Mouse (Mus musculus) hindbrain, embryonic 15.5 days (tissue): Measurements from ENCODE around the gene Tcf7. TPM values are rescaled to one million over a fixed set of nuclear protein-coding genes. Genes with fewer than 3 reads are reported as not detected.

Experiments used
- ATAC-seq: fragments of 200-750 bp; cut with Nextera tagmentation; 2 replicates; pipeline ENCODE4 v1.8.0; 2017; ENCODE audit warnings: low read depth, moderate number of reproducible peaks, moderate TSS enrichment; ENCODE audit not compliant: low FRiP score
- H3K27ac ChIP-seq: fragments of 300-500 bp; sonication (generic); replicated peaks from 2 replicates; pipeline ENCODE4 v1.5.1; 2015; ENCODE audit warnings: mild to moderate bottlenecking, inconsistent platforms
- H3K27me3 ChIP-seq: fragments of 300-500 bp; sonication (generic); 2 replicates; pipeline ENCODE4 v1.6.1; 2015; ENCODE audit warnings: control low read depth, inconsistent platforms
- H3K36me3 ChIP-seq: fragments of 300-500 bp; sonication (generic); 2 replicates; pipeline ENCODE4 v1.6.1; 2015; ENCODE audit warnings: control low read depth, inconsistent platforms
- H3K4me1 ChIP-seq: fragments of 300-500 bp; sonication (generic); replicated peaks from 2 replicates; pipeline ENCODE4 v1.6.1; 2015; ENCODE audit warnings: control low read depth, inconsistent platforms
- H3K4me2 ChIP-seq: fragments of 300-500 bp; sonication (generic); 2 replicates; pipeline ENCODE4 v1.6.1; 2015; ENCODE audit warnings: moderate library complexity, mild to moderate bottlenecking, inconsistent platforms
- H3K4me3 ChIP-seq: fragments of 300-500 bp; sonication (generic); 2 replicates; pipeline ENCODE4 v1.5.1; 2015; ENCODE audit warnings: mild to moderate bottlenecking, inconsistent platforms
- H3K9ac ChIP-seq: fragments of 300-500 bp; sonication (generic); 2 replicates; pipeline ENCODE4 v1.6.1; 2015; ENCODE audit warnings: inconsistent platforms
- H3K9me3 ChIP-seq: fragments of 300-500 bp; sonication (generic); 2 replicates; pipeline ENCODE4 v1.6.1; 2016; ENCODE audit warnings: control low read depth, inconsistent platforms
- WGBS: fragments of 180-500 bp; shearing (Covaris S2); methylation state at CpG from one replicate; pipeline ENCODE4 v1.1.7; 2015; 5-methylcytosine and 5-hydroxymethylcytosine counted together
- polyA plus RNA-seq: library from polyadenylated mRNA; unstranded; fragments of >200 nt; fragmentation: Nextera tagmentation; extraction: Ambion mirVana; gene quantifications from 2 replicates; pipeline ENCODE4 v1.2.1, GENCODE M21; 2015

Gene Tcf7
- polyA plus RNA-seq, 1 experiment from 2014 or later: 5.8 TPM

DNA sequence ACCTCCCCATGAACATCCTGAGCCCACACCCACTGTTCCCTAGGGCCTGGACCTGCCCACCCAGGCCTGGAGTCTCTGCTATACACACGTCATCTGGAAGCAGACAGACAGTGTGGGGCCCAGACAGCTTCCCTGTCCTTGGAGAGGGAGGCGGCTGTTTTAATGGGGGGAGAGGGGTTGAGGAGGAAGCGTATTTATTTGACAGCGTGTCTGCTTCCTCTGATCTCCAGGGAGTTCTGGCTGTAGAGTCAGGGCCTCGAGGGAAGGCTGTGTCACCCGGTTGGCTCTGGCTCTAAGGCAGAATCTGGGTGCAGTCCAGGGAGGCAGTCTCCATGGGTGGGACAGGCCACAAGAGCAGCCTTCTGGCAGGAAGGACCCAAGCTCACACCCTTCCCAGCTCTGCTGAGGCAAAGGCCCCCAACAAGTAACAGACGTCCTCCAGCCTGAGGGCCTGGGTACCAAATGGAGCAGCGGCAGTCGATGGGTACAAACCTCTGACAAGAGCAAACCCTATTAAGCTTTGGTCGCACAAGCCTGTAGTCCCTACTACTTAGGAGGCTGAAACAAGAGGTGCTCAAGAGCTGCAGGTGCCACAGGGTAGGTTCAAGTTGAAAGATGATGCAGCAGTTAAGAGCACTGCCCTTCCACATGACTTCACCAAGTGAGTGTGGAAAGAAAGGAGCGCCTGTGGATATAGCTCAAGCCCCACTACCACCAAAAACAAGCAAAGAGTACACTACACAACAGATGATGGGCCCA lies 9.5 kb downstream of the Tcf7 start:
- H3K4me1 ChIP-seq: peaks cover 6% of the 10 kb centered on the region; the same call in 1 of the 2 replicates
- ATAC-seq: no peak
- H3K4me2 ChIP-seq: no peak overlapping the region
- no peaks in the 10 kb centered on the region for H3K36me3 ChIP-seq
- no peak overlapping the region for H3K9ac ChIP-seq
- no peak overlapping the region for H3K4me3 ChIP-seq
- H3K9me3 ChIP-seq: no peaks in the 10 kb centered on the region
- 79% methylated on average over 11 of the region's 11 CpGs for WGBS
- H3K27me3 ChIP-seq: no peaks in the 10 kb centered on the region
- H3K27ac ChIP-seq: no peak overlapping the region

DNA sequence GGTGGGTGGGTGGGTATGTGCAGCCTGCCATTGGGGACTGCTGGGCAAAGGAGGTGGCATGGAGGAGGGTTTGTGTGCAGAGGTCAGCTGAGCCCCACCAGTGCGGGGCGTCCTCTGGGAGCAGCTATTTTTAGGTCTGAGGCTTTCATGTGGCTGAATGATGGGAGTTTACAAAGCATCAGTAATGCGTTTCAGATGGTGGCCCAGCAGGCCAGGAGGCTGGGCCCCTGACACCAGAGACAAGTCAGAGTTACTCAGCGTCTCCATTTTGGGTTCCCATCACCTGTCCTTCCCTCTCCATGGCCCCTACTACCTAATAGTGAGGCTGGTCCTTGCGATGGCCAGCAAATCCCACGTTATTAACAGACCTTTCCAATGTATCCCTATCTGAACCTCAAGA lies 10.2 kb downstream of the Tcf7 start:
- H3K27ac ChIP-seq: no peak overlapping the region
- 60% methylated on average over 6 of the region's 6 CpGs for WGBS
- H3K9me3 ChIP-seq: no peaks in the 10 kb centered on the region
- no peak overlapping the region for H3K4me2 ChIP-seq
- no peak overlapping the region for H3K4me3 ChIP-seq
- no peaks in the 10 kb centered on the region for H3K36me3 ChIP-seq
- H3K27me3 ChIP-seq: no peaks in the 10 kb centered on the region
- H3K9ac ChIP-seq: no peak overlapping the region
- H3K4me1 ChIP-seq: peaks cover 9% of the 10 kb centered on the region; the same call in 1 of the 2 replicates
- ATAC-seq: no peak

DNA sequence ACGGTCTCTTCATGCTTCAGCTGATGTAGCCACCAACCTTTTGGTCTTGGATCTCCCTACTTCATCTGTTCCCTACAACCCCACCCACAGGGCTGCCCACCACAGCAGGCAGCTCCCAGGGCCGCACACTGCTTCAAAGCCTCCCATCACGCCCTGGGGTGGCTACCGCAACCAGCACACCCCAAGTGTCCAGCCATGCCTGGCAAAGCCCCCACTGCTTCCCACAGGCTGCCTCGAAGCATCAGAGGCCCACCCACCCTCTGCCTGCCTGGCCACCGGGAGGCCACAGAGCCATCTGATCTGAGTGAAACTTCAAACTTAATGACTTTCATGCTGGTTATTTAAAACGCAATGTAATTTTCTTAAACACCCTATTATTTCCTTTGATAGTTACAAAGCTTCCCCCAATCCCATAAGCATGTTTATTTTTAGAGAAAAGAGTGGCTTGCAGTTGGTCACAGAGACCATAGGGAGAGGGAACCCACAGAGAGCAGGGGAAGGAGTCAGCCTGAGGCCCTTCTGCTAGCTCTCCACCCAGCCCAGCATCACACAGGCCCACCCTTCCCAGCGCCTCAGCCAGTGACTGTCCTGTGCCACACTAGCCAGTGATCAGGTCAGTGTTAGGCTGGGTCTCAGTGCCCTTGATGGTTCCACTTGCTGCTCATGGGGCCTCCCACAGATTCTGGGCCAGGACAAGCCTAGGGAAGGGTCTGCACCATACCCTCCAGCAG lies 10.9 kb downstream of the Tcf7 start:
- H3K4me3 ChIP-seq: no peak overlapping the region
- H3K9ac ChIP-seq: no peak overlapping the region
- ATAC-seq: no peak
- no peak overlapping the region for H3K4me2 ChIP-seq
- H3K27ac ChIP-seq: no peak overlapping the region
- no peaks in the 10 kb centered on the region for H3K9me3 ChIP-seq
- no peaks in the 10 kb centered on the region for H3K27me3 ChIP-seq
- WGBS: 75% methylated on average over 8 of the region's 8 CpGs
- peaks cover 9% of the 10 kb centered on the region; the same call in 1 of the 2 replicates for H3K4me1 ChIP-seq
- no peaks in the 10 kb centered on the region for H3K36me3 ChIP-seq

DNA sequence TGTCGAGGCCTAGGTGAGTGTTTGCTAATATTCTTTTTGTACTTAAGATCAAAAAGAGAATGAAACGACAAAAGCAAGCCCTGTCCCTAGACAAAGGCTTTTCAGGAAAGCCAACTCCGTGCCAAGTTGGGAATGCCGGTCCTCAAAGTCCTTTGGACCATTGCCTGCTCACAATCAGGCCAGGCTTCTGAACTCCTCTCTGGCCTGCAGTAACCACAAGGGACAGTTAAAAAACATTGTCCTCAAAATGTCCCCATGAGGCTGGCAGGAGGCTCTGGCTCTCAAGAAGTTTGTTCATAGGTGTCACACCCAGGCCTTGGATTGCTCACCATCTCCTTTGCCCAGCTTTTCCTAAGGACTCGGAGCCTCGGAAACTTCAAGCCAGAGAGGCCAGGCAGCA lies 13.0 kb downstream of the Tcf7 start:
- Histone ChIP-seq H3K36me3 (no peaks in the 10 kb centered on the region), H3K4me2 (no peak overlapping the region), H3K9ac (no peak overlapping the region), H3K9me3 (no peaks in the 10 kb centered on the region), H3K4me1 (peaks cover 22% of the 10 kb centered on the region; the same call in 1 of the 2 replicates), H3K27me3 (no peaks in the 10 kb centered on the region), H3K4me3 (no peak overlapping the region), H3K27ac (no peak overlapping the region)
- no peak for ATAC-seq
- WGBS: 74% methylated on average over 6 of the region's 6 CpGs

DNA sequence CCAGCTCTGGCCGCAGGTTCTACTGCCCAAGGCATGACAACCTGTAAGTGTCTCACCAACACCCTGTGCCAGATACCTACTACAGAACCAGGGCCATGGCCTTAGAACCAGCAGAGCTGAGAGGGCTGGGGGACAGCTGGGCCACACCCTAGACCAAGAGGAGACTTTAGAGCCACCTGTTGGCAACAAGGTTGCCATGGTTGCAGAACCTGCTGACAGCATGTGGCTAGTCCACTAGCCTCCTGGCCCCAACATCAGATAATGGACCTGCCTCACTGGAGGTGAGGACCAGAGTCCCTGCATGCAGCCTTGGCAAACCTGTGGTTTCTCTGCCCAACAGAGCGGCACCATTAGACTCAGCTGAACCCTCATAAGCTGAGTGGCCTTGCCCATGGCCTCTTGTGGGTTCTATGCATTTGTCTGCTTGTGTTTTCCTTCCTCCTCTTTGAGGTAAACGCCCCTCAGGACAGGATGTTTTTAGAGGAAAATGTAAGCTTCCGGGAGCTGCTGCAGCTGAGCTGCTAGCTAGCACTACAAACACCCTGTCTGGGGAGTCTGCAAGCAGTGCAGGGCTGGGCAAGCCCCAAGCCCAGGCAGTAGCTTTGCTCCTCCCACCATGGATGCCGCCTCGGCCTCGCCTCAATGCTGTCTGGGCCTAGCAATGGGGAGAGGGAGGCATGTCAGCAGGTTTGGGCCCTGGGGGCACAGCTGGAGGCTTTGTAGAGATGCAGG lies 14.5 kb downstream of the Tcf7 start:
- H3K9ac ChIP-seq: no peak overlapping the region
- WGBS: 75% methylated on average over 7 of the region's 7 CpGs
- H3K9me3 ChIP-seq: no peaks in the 10 kb centered on the region
- H3K4me2 ChIP-seq: no peak overlapping the region
- peak overlapping the region; percentile 42; the same call in 1 of the 2 replicates for H3K27ac ChIP-seq
- H3K36me3 ChIP-seq: no peaks in the 10 kb centered on the region
- peaks cover 22% of the 10 kb centered on the region; the same call in 1 of the 2 replicates for H3K4me1 ChIP-seq
- no peak for ATAC-seq
- H3K27me3 ChIP-seq: no peaks in the 10 kb centered on the region
- H3K4me3 ChIP-seq: no peak overlapping the region

DNA sequence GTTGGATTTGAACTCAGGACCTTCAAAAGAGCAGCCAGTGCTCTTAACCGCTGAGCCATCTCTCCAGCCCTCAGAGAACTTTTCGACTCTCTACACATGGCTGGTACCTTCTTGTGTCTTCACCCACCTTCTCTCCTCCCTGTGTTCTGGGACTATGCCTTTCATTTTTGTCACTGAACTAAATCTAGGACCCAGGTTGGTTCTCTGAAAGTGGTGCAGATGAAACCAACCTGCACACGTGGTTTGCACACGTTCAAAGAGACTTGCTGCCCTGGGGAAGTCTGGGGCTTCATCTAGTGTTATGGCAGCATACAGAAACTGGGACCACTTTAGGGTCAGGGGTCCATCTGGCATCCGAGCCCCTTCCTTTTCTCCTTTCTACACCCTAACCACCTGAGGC lies 15.5 kb downstream of the Tcf7 start:
- no peaks in the 10 kb centered on the region for H3K36me3 ChIP-seq
- 90% methylated on average over 5 of the region's 5 CpGs for WGBS
- H3K9ac ChIP-seq: no peak overlapping the region
- H3K27me3 ChIP-seq: no peaks in the 10 kb centered on the region
- H3K27ac ChIP-seq: no peak overlapping the region
- H3K4me1 ChIP-seq: peaks cover 17% of the 10 kb centered on the region; the same call in 1 of the 2 replicates
- H3K4me3 ChIP-seq: no peak overlapping the region
- ATAC-seq: no peak
- H3K4me2 ChIP-seq: no peak overlapping the region
- H3K9me3 ChIP-seq: no peaks in the 10 kb centered on the region

DNA sequence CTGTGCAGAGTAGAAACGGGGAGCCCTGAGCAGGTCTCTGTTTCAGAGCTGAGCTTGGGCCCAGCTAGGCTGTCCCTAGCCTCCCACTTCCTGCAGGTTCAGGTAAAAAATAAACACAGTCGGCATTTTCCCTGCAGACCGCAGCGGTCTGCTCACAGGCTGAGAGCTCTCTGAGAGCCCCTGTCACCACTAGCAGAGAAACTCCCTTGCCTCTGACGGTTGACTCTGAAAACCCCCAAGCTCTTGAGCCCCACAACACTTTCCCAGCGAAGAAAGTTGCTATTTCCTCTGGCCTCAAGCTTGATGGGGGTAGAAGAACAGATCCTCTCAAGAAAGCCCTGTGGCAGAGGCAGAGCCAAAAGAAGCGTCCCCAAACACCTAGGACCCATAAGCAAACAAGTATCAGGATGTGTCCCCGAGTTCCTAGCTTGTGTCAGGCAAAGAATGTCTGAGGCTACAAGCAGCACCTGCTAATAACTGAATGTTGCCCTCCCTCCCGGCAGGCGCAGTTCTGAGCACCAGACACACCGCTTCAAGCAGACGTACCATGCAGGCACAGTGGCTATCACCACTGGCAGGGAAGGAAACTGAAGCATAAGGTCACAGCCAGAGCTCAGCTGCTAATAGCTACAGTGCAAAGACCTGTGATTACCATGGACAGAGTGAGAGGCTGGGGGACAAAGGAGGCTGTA lies 17.1 kb downstream of the Tcf7 start:
- WGBS: 63% methylated on average over 12 of the region's 12 CpGs
- ATAC-seq: no peak
- no peak overlapping the region for H3K4me2 ChIP-seq

DNA sequence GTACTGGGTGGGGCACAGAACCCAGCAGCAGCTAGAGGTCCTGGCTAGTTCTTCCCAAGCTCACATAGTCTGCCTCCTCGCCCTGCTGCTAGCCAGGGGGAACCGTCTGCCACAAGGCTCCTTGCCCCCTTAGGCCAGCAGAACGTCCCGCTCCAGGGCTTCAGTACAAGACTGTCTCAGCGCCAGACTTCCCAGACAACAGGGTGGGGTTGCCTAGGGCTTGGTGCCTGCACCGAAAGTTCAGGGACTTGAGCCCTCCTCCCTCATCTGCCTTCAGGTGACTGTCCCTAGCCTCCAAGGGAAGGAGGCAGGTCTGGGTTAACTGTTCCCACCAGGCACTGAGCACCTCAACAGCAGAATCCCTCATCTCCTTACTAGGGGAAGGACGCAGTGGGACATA lies 17.9 kb downstream of the Tcf7 start:
- H3K4me3 ChIP-seq: no peak overlapping the region
- H3K27me3 ChIP-seq: no peaks in the 10 kb centered on the region
- H3K27ac ChIP-seq: no peak overlapping the region
- H3K4me2 ChIP-seq: no peak overlapping the region
- H3K4me1 ChIP-seq: peaks cover 17% of the 10 kb centered on the region; the same call in 1 of the 2 replicates
- no peaks in the 10 kb centered on the region for H3K36me3 ChIP-seq
- WGBS: 88% methylated on average over 7 of the region's 7 CpGs
- no peaks in the 10 kb centered on the region for H3K9me3 ChIP-seq
- no peak for ATAC-seq
- no peak overlapping the region for H3K9ac ChIP-seq

More for the DNA sequence above, 17.1 kb downstream of the Tcf7 start:
- H3K9me3 ChIP-seq: no peaks in the 10 kb centered on the region
- H3K27me3 ChIP-seq: no peaks in the 10 kb centered on the region
- H3K27ac ChIP-seq: no peak overlapping the region
- H3K4me1 ChIP-seq: peaks cover 17% of the 10 kb centered on the region; the same call in 1 of the 2 replicates
- no peaks in the 10 kb centered on the region for H3K36me3 ChIP-seq
- H3K9ac ChIP-seq: no peak overlapping the region
- H3K4me3 ChIP-seq: no peak overlapping the region

DNA sequence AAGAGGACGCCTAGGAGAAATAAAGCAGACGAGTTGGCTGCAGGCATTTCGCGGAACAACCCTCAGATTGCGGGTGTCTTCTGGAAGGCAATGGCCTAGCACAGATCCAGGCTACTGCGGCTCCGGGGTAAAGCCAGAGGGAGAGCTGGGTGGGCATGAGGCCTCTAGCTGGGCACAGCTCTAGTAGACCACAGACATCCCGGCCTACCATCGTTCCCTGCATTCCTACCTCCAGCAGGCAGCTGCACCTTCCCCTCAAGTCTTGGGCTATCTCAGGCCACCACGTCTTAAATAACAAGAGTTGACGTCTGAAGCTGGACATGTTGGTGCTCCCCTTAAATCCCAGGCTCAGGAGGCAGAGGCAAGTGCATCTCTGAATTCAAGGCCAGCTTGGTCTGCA lies 20.5 kb downstream of the Tcf7 start:
- WGBS: 92% methylated on average over 11 of the region's 11 CpGs
- Histone ChIP-seq H3K27ac (no peak overlapping the region), H3K4me3 (no peak overlapping the region), H3K36me3 (no peaks in the 10 kb centered on the region), H3K27me3 (no peaks in the 10 kb centered on the region), H3K9me3 (no peaks in the 10 kb centered on the region), H3K4me1 (peaks cover 14% of the 10 kb centered on the region; the same call in 1 of the 2 replicates), H3K9ac (no peak overlapping the region), H3K4me2 (no peak overlapping the region)
- ATAC-seq: no peak

DNA sequence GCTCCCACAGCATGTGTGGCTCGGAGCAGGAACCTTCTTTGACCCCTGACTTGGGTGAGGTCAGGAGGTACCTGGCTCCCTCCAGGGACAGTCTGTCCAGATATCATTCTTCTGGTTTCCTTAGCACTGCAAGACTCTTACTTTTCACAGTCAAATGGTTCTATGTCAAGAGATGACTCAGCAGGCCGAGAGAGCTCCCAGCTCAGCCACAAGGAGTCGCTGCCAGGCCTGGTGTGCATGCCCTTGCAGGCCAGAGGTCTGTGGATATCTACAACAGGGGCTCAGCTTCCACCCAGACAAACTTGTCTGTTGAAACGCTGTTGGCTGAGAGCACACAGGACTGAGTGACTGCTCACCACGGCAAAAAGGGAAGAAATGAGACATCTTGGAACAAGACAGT lies 20.9 kb downstream of the Tcf7 start:
- Histone ChIP-seq H3K9me3 (no peaks in the 10 kb centered on the region), H3K4me2 (no peak overlapping the region), H3K4me1 (peaks cover 14% of the 10 kb centered on the region; the same call in 1 of the 2 replicates), H3K27me3 (no peaks in the 10 kb centered on the region), H3K4me3 (no peak overlapping the region), H3K9ac (no peak overlapping the region), H3K36me3 (no peaks in the 10 kb centered on the region), H3K27ac (no peak overlapping the region)
- WGBS: 58% methylated on average over 5 of the region's 5 CpGs
- ATAC-seq: no peak

DNA sequence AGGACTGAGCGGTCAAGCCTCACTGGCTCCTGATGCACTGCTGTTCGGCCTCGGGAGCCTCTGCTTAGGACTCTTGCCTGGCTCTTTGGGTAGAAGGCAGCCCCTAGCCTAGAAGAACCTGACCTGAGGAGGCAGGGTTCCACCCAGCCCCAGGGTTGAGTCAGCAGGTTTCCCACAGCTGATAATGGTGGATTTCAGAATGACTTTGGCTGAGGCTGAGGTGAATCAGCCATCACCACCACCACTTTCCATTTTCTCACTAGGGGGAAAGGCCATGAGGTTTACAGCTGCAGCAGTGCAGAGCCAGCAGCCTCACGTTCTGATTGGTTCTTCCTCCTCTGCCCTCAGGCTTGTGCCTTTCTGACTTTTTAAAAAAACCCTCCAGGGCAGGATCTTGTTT lies 21.9 kb downstream of the Tcf7 start:
- Histone ChIP-seq H3K4me1 (0 out of 2 replicates have a peak, but pooled peaks cover 7% of the 10 kb centered on the region), H3K9ac (no peak overlapping the region), H3K36me3 (no peaks in the 10 kb centered on the region), H3K9me3 (no peaks in the 10 kb centered on the region), H3K4me2 (no peak overlapping the region), H3K27ac (no peak overlapping the region), H3K27me3 (no peaks in the 10 kb centered on the region), H3K4me3 (no peak overlapping the region)
- no peak for ATAC-seq
- WGBS: 69% methylated on average over 4 of the region's 4 CpGs
